Mouse (Mus musculus): ENCODE data around the gene Tsacc. TPM values are rescaled to one million over a fixed set of nuclear protein-coding genes. Genes with fewer than 3 reads are reported as not detected.

Gene Tsacc
- polyA plus RNA-seq (2014; fragmentation: Nextera tagmentation; extraction: Ambion mirVana) = 8.1 and 8.6 TPM in 2 replicates

DNA sequence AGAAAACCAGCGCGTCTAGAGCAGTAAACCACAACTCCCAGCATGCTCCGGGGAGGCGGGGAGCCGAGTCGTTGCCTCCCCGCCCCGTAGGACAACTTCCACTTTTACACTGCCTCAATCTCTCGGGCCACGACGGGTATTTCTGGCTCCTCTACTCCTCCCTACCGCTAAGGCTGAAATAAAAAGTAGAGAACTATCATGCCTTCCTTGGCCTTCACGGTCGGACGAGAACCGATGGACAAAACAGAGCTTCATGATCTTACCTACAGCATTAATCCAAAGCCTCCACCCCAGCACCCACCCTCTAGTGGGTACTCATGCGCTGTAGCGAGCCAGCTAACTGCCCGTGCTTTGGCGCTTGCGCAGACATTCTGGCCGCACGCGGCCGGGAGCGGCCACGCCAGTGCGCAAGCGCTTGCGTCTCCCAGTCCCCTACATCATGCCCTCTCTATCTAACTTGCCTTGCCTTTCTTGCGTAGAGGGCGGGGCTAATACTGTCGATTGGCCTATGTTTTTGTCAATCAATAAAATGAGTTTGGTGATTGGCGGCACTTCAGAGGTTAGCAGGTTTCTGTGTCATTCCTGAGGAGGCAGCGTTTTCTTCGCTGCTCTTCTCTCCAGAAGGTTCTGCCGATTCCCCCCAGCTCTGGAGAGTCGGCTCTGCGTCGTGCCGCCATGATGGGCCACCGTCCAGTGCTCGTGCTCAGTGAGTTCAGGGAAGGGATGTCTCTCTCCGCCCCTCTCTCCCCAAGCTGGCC, at the start of gene Tsacc, which contains the start of gene Cct3:
Gene Tsacc, minus strand, starts transcription at position 439 of the 758 bp plus-strand sequence.
Gene Cct3, plus strand, starts transcription at position 556 of the 758 bp plus-strand sequence.
- Histone ChIP-seq H3K36me3 (ENCODE audit: control insufficient read depth, insufficient read depth, low read length) (peaks cover 15% of the 10 kb centered on the region; the same call in 1 of the 2 replicates), H3K4me2 (replicated peaks; ENCODE audit: low read depth, low read length) (peak within 1 kb of the TSS; percentile 58), H3K9ac (ENCODE audit: low read depth, low read length) (peak within 1 kb of the TSS; percentile 69), H3K27me3 (ENCODE audit: control insufficient read depth, insufficient read depth, low read length) (no peaks in the 10 kb centered on the region), H3K4me1 (replicated peaks; ENCODE audit: control insufficient read depth, insufficient read depth, low read length) (peaks cover 6% of the 10 kb centered on the region), H3K9me3 (ENCODE audit: control insufficient read depth, low read length) (no peaks in the 10 kb centered on the region), H3K27ac (ENCODE audit: low read depth, low read length) (peak within 1 kb of the TSS; percentile 73), H3K4me3 (ENCODE audit: low read depth, low read length) (peak within 1 kb of the TSS; percentile 56)
- WGBS = under 1% methylated on average over 44 of the region's 44 CpGs
- ATAC-seq (ENCODE audit: low FRiP score) (peak; percentile 99), DNase-seq (ENCODE audit: low spot score) (peak; percentile 98)

DNA sequence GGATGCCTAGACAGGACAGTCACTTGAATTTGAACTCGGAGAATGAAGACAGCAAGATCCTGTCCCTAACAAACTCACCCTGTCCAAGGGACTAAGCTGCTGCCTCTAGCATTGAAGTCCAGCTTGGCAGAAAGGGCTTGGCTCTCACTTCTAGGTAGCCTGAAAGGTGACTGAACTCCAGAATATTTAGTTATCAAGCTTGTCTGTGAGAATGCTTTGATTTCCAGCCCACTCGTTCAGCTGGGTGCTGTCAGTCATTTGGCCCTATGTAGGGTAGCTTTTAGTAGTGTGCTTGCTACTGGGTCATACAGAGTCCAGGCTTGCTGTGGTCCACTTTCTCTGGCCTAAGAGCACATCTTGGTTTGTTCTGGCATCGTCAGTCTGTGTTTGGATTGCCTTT, 42.2 kb upstream of the Tsacc start:
- no peak for ATAC-seq (ENCODE audit: low FRiP score)
- Histone ChIP-seq H3K27ac (ENCODE audit: low read depth, low read length) (no peak overlapping the region), H3K4me1 (replicated peaks; ENCODE audit: control insufficient read depth, insufficient read depth, low read length) (peaks cover 8% of the 10 kb centered on the region; the same call in 1 of the 2 replicates), H3K9me3 (ENCODE audit: control insufficient read depth, low read length) (no peaks in the 10 kb centered on the region), H3K4me3 (ENCODE audit: low read depth, low read length) (no peak overlapping the region), H3K27me3 (ENCODE audit: control insufficient read depth, insufficient read depth, low read length) (no peaks in the 10 kb centered on the region), H3K9ac (ENCODE audit: low read depth, low read length) (0 out of 2 replicates have a peak overlapping the region, but pooled peaks have one; percentile 19), H3K36me3 (ENCODE audit: control insufficient read depth, insufficient read depth, low read length) (peaks cover 8% of the 10 kb centered on the region), H3K4me2 (replicated peaks; ENCODE audit: low read depth, low read length) (no peak overlapping the region)
- no peak for DNase-seq (ENCODE audit: low spot score)
- WGBS = 84% methylated on average over 3 of the region's 3 CpGs

DNA sequence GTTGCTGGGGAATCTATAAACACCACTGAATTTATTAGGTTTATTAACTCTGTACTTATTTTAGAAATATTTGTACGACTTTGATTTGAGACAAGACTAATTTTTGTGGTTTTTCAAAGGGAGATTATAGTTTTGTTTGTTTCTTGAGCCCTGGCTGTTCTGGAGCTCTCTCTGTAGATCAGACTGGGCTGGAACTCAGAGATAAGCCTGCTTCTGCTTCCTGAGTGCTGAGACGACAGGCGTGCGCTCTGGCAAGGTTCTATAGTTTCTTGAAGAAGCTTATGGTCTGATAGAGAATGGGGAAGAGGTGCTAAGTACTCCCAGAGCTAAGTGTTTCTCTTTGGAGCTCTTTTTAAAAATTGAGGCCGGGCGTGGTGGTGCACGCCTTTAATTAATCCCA, 41.5 kb upstream of the Tsacc start:
- no peak for ATAC-seq (ENCODE audit: low FRiP score)
- DNase-seq (ENCODE audit: low spot score) = no peak
- WGBS = 97% methylated on average over 7 of the region's 7 CpGs

DNA sequence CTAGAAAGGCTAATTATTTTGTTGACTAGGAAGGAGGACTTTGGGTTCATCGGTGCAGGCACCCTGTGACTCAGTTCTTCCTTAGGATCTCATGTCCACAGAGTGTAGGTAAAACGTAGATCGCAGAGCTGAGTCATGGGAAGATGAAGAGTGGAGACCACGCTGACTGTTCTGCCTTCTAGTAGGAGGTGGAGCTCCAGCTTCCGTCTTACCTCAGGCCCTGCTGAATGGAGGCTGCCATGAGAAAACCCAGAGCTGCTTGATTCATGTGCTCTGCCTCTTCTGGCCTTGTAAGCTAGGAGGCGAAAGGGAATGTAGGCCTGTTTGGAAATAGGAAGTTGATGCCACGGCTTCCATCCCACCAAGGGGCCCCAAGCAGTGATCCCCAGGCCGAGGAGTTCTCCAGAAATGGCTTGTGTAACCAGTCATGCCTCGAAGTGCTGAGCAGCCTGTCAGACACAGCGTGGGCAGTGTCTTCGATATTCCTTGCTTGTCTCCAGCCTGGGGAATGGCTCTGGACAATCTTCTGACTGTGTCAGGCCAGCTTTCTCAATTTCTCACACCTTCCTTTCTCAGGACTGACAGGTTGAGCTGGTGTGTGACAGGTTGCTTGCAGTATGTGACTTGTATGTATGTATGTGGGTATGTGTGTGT, 40.7 kb upstream of the Tsacc start:
- DNase-seq (ENCODE audit: low spot score) = no peak
- 90% methylated on average over 11 of the region's 11 CpGs for WGBS
- Histone ChIP-seq H3K9ac (ENCODE audit: low read depth, low read length) (no peak overlapping the region), H3K4me3 (ENCODE audit: low read depth, low read length) (0 out of 2 replicates have a peak overlapping the region, but pooled peaks have one; percentile 3), H3K9me3 (ENCODE audit: control insufficient read depth, low read length) (no peaks in the 10 kb centered on the region), H3K4me2 (replicated peaks; ENCODE audit: low read depth, low read length) (no peak overlapping the region), H3K36me3 (ENCODE audit: control insufficient read depth, insufficient read depth, low read length) (peaks cover 3% of the 10 kb centered on the region), H3K27ac (ENCODE audit: low read depth, low read length) (no peak overlapping the region), H3K4me1 (replicated peaks; ENCODE audit: control insufficient read depth, insufficient read depth, low read length) (peaks cover 8% of the 10 kb centered on the region; the same call in 1 of the 2 replicates), H3K27me3 (ENCODE audit: control insufficient read depth, insufficient read depth, low read length) (no peaks in the 10 kb centered on the region)
- no peak for ATAC-seq (ENCODE audit: low FRiP score)

More for the DNA sequence above, 41.5 kb upstream of the Tsacc start:
- Histone ChIP-seq H3K27me3 (ENCODE audit: control insufficient read depth, insufficient read depth, low read length) (no peaks in the 10 kb centered on the region), H3K4me1 (replicated peaks; ENCODE audit: control insufficient read depth, insufficient read depth, low read length) (peaks cover 8% of the 10 kb centered on the region; the same call in 1 of the 2 replicates), H3K36me3 (ENCODE audit: control insufficient read depth, insufficient read depth, low read length) (peaks cover 8% of the 10 kb centered on the region), H3K27ac (ENCODE audit: low read depth, low read length) (no peak overlapping the region), H3K4me2 (replicated peaks; ENCODE audit: low read depth, low read length) (no peak overlapping the region), H3K9me3 (ENCODE audit: control insufficient read depth, low read length) (no peaks in the 10 kb centered on the region), H3K4me3 (ENCODE audit: low read depth, low read length) (no peak overlapping the region), H3K9ac (ENCODE audit: low read depth, low read length) (no peak overlapping the region)

DNA sequence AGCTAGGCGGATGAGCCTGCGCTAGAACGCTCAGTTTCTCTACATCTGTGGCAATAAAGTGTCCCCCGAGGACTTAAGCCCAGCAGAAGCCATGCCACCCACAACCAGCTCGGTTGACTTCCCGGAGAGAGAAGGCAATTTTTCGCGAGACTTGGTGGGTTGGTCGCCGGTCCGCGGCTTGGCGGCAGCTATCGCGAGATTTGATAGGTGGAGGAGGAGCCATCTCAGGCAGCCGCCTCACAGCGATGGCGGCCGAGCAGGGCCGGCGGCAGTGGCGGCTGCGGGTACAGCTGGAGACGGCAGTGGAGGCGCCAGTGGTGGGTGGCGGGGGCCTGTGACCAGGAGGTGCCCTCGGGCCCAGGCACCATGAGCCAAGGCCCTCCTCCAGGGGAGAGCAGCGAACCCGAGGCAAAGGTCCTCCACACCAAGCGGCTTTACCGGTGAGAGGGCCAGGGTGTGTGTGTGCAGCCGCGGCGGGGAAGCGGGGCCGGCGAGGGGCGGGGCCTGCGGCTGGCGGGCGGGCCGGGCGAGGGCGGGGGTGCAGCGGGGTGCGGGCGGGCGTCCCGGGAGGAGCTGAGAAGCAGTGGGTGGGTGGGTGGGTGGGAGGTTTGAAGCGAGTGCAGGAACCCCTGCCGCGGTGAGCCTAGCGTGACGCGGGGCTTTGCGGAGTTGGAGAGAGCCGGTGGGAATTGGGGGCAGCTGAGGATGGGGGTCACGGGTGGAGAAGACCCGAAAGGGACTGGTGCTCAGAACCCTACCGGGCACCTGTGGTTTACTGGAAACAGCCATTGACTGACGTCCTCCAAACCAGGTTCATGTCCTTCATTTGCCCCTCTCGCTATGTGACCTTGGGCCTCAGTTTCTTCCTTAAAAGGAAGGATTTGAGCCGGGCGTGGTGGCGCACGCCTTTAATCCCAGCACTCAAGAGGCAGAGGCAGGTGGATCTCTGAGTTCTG, 39.5 kb upstream of the Tsacc start, which contains the start of the genes Tmem79 and Smg5:
Gene Tmem79, minus strand, starts transcription at position 91 of the 956 bp plus-strand sequence.
Gene Smg5, plus strand, starts transcription at position 203 of the 956 bp plus-strand sequence.
- WGBS = 3% methylated on average over 58 of the region's 66 CpGs
- Histone ChIP-seq H3K9ac (ENCODE audit: low read depth, low read length) (peak within 1 kb of the TSS; percentile 94), H3K27me3 (ENCODE audit: control insufficient read depth, insufficient read depth, low read length) (no peaks in the 10 kb centered on the region), H3K4me3 (ENCODE audit: low read depth, low read length) (peak within 1 kb of the TSS; percentile 82), H3K4me1 (replicated peaks; ENCODE audit: control insufficient read depth, insufficient read depth, low read length) (peaks cover 8% of the 10 kb centered on the region; the same call in 1 of the 2 replicates), H3K4me2 (replicated peaks; ENCODE audit: low read depth, low read length) (peak within 1 kb of the TSS; percentile 53), H3K36me3 (ENCODE audit: control insufficient read depth, insufficient read depth, low read length) (no peaks in the 10 kb centered on the region), H3K27ac (ENCODE audit: low read depth, low read length) (peak within 1 kb of the TSS; percentile 87), H3K9me3 (ENCODE audit: control insufficient read depth, low read length) (no peaks in the 10 kb centered on the region)
- ATAC-seq (ENCODE audit: low FRiP score) = peak; percentile 92
- DNase-seq (ENCODE audit: low spot score) = peak; percentile 95

DNA sequence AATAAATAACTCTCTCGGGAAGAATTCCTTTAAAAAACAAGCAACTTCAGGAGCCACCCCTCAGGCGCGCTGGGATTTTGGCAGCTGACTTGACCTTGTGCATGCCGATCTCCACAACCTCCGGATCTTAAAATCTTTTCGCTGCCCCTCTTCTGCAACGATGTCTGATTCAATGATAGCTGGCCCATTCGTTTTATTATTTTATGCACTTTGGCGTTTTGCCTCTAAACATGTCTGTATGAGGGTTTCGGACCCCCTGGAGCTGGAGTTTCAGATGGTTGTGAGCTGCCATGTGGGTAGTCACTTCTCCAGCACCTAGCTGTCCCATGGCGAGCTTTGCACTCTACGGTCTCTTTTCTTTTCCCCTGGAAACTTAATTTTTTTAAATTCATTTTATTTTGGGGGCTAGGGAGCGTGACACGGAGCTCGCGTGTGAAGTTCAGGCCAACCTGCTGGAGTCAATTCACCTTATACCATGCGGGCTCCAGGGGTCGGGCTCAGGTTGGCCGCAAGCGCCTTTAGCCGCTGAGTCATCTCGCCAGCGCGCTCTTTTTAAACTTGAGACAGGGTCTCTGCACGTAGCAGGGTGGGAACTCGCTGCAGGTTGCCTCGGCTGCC, 38.7 kb upstream of the Tsacc start:
- Histone ChIP-seq H3K36me3 (ENCODE audit: control insufficient read depth, insufficient read depth, low read length) (no peaks in the 10 kb centered on the region), H3K4me3 (ENCODE audit: low read depth, low read length) (peak overlapping the region; percentile 82), H3K27ac (ENCODE audit: low read depth, low read length) (peak overlapping the region; percentile 87), H3K9ac (ENCODE audit: low read depth, low read length) (peak overlapping the region; percentile 94), H3K9me3 (ENCODE audit: control insufficient read depth, low read length) (no peaks in the 10 kb centered on the region), H3K27me3 (ENCODE audit: control insufficient read depth, insufficient read depth, low read length) (no peaks in the 10 kb centered on the region), H3K4me1 (replicated peaks; ENCODE audit: control insufficient read depth, insufficient read depth, low read length) (peaks cover 8% of the 10 kb centered on the region; the same call in 1 of the 2 replicates), H3K4me2 (replicated peaks; ENCODE audit: low read depth, low read length) (peak overlapping the region; percentile 40)
- peak; percentile 51 for ATAC-seq (ENCODE audit: low FRiP score)
- 1% methylated on average over 27 of the region's 27 CpGs for WGBS
- DNase-seq (ENCODE audit: low spot score) = no peak

DNA sequence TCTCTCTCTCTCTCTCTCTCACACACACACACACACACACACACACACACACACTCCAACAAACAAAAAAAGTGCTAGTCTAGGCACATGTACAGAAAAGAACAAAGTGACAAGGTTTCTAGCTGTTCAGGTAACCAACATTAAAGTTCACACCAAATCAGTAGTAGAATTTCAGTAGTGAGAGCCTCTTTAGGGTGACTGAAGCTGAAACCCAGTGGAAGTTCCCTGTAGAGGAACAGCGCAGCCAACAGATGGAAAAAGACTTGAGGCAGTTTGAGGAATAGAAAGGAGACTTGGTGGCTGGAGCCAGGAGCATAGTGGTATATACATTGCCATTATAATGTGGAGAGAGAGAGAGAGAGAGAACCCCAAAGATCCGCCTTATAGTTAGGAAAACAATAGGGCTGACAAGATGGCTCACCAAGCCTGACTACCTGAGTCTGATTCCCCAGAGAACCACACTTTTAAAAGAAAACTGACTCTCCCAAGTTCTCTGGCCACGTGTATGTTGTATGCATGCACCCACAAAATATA, 38.2 kb upstream of the Tsacc start:
- H3K4me3 ChIP-seq (ENCODE audit: low read depth, low read length) = peak overlapping the region; percentile 82
- H3K9ac ChIP-seq (ENCODE audit: low read depth, low read length) = peak overlapping the region; percentile 94
- no peaks in the 10 kb centered on the region for H3K27me3 ChIP-seq (ENCODE audit: control insufficient read depth, insufficient read depth, low read length)
- no peak overlapping the region for H3K27ac ChIP-seq (ENCODE audit: low read depth, low read length)
- WGBS = 38% methylated on average over 3 of the region's 3 CpGs
- H3K4me1 ChIP-seq (replicated peaks; ENCODE audit: control insufficient read depth, insufficient read depth, low read length) = peaks cover 8% of the 10 kb centered on the region; the same call in 1 of the 2 replicates
- DNase-seq (ENCODE audit: low spot score) = no peak
- H3K4me2 ChIP-seq (replicated peaks; ENCODE audit: low read depth, low read length) = peak overlapping the region; percentile 40
- H3K9me3 ChIP-seq (ENCODE audit: control insufficient read depth, low read length) = no peaks in the 10 kb centered on the region
- H3K36me3 ChIP-seq (ENCODE audit: control insufficient read depth, insufficient read depth, low read length) = no peaks in the 10 kb centered on the region
- no peak for ATAC-seq (ENCODE audit: low FRiP score)

All from hindbrain, embryonic 11.5 days (tissue).